Mouse (Mus musculus): ENCODE measurements around the gene Pdzd7. TPM values are rescaled to one million over a fixed set of nuclear protein-coding genes. Genes with fewer than 3 reads are reported as not detected.

Pdzd7 gene
- polyA plus RNA-seq, 1 experiment from 2014 or later = 0.42 TPM

DNA sequence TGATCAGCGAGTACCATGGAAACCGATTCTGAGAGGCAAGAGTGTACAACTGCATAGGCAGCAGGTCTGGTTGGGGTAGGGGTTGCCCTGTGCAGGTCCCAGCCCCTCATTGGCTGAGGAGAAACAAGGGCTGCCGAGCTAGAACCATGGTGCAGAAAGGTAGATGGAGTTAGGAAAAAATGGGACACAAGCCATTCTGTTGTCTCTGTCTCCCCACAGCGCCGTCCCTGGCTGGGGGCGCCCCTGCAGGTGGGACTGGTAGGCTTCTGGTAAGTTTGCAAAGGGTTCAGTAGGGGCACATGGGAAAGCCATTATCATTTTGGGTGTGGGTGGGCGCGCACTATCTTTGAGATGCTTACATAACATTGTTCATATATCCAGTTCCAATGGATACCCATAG, 7.9 kb upstream of the Pdzd7 start:
- no peaks in the 10 kb centered on the region for H3K27me3 ChIP-seq (replicated peaks; ENCODE audit: control insufficient read depth, insufficient read depth, low read length)
- no peak overlapping the region for H3K9ac ChIP-seq (ENCODE audit: low read length)
- ATAC-seq (replicated peaks; ENCODE audit: low FRiP score, low TSS enrichment, low read depth) (no peak), DNase-seq (ENCODE audit: low spot score) (no peak)
- H3K9me3 ChIP-seq (ENCODE audit: control insufficient read depth, low read length) = no peaks in the 10 kb centered on the region
- 87% methylated on average over 8 of the region's 8 CpGs for WGBS
- no peak overlapping the region for H3K4me2 ChIP-seq (ENCODE audit: low read length)
- H3K27ac ChIP-seq (ENCODE audit: low read depth) = no peak overlapping the region
- no peak overlapping the region for H3K4me3 ChIP-seq (ENCODE audit: low read depth, low read length)
- peaks cover 21% of the 10 kb centered on the region for H3K4me1 ChIP-seq (replicated peaks; ENCODE audit: control insufficient read depth, insufficient read depth, low read length)
- H3K36me3 ChIP-seq (ENCODE audit: control insufficient read depth, insufficient read depth, low read length) = peaks cover 28% of the 10 kb centered on the region

DNA sequence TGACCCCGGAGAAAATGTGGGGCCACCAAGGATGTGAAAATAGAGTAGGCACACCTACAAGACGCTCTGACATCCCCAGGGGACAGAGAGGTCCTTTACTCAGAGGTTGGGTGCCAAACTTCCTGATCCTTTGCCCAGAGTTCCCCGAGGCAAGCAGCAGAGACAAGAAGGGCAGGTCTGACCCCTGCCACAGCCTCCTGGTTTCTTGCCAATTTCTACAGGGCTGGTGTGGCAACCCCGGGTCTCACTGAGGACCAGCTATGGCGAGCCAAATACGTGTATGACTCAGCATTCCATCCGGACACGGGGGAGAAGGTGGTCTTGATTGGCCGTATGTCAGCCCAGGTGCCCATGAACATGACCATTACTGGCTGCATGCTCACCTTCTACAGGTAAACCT, 4.0 kb upstream of the Pdzd7 start:
- H3K9ac ChIP-seq (ENCODE audit: low read length) = no peak overlapping the region

DNA sequence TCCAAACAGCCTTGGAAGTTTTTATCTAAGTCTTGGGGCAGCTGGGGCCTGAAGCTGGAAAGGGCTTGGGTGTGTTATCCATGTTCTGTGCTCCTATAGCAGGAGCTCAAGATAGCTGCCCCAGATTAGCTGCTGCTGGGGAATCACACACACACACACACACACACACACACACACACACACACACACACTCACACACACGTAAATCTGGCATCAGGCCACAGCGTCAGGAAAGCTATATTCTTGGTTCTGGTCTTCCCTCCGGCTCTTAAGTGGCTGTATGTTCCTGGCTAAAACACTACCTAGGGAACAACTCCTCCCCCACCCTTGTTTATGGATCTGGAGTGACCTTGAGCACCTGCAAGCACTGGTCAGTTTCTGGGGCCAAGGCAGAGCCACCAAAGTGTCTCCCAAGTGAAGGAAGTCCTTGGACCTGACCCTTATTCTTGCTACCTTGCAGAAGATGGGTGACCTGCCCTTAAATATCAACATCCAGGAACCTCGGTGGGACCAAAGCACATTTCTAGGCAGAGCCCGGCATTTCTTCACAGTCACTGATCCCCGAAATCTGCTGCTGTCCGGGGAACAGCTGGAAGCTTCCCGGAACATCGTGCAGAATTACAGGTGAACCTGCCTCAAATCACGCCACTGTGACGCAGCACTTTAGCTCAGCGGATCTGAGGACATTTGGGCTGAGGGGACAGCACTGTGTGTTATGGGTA, 3.3 kb upstream of the Pdzd7 start:
- DNase-seq (ENCODE audit: low spot score) = no peak
- Histone ChIP-seq H3K4me2 (ENCODE audit: low read length) (peak overlapping the region; percentile 92), H3K9ac (ENCODE audit: low read length) (peak overlapping the region; percentile 50), H3K36me3 (ENCODE audit: control insufficient read depth, insufficient read depth, low read length) (peaks cover 21% of the 10 kb centered on the region), H3K27me3 (replicated peaks; ENCODE audit: control insufficient read depth, insufficient read depth, low read length) (peaks cover 23% of the 10 kb centered on the region), H3K27ac (ENCODE audit: low read depth) (peak overlapping the region; percentile 84), H3K4me3 (ENCODE audit: low read depth, low read length) (peak overlapping the region; percentile 57), H3K9me3 (ENCODE audit: control insufficient read depth, low read length) (no peaks in the 10 kb centered on the region), H3K4me1 (replicated peaks; ENCODE audit: control insufficient read depth, insufficient read depth, low read length) (peaks cover 17% of the 10 kb centered on the region)
- WGBS = 74% methylated on average over 12 of the region's 12 CpGs
- ATAC-seq (replicated peaks; ENCODE audit: low FRiP score, low TSS enrichment, low read depth) = no peak

More for the DNA sequence above, 4.0 kb upstream of the Pdzd7 start:
- Histone ChIP-seq H3K27me3 (replicated peaks; ENCODE audit: control insufficient read depth, insufficient read depth, low read length) (peaks cover 17% of the 10 kb centered on the region), H3K36me3 (ENCODE audit: control insufficient read depth, insufficient read depth, low read length) (peaks cover 23% of the 10 kb centered on the region), H3K4me1 (replicated peaks; ENCODE audit: control insufficient read depth, insufficient read depth, low read length) (peaks cover 17% of the 10 kb centered on the region), H3K4me2 (ENCODE audit: low read length) (no peak overlapping the region), H3K27ac (ENCODE audit: low read depth) (no peak overlapping the region), H3K4me3 (ENCODE audit: low read depth, low read length) (no peak overlapping the region), H3K9me3 (ENCODE audit: control insufficient read depth, low read length) (no peaks in the 10 kb centered on the region)
- ATAC-seq (replicated peaks; ENCODE audit: low FRiP score, low TSS enrichment, low read depth) = no peak
- 76% methylated on average over 9 of the region's 9 CpGs for WGBS
- DNase-seq (ENCODE audit: low spot score) = no peak

DNA sequence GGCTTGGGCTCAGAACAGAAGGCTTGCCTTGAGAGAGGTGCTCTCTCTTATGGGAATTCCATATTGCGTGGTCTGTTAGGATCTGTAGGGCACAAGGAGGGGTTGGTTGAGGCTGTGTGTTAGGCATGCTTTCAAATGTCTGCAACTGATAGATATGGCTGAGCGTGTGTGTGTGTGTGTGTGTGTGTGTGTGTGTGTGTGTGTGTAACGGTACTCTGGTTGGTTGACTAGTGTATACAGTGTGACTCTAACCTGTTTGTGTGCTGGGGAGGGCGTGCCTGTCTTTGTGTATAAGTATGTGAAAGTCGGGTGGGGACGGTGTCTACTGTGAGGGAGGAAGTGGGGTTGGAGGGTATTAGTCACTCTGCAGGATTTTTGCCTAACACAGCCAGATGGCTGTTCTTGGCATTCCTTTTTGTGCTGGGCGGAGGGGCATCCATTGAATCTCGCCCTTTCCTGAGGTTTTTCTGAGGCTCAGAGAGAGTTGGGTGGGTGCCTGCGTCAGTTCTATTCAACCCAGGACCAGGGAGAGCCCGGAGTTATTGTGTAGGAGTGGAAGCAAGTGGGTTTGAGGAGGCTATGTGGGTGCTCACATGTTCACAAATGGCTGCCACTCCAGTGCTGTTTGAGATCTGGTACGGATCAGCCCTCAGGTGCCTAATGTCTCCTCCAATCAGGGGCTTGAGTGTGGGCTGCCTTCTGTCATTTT, 2.6 kb upstream of the Pdzd7 start:
- Histone ChIP-seq H3K27me3 (replicated peaks; ENCODE audit: control insufficient read depth, insufficient read depth, low read length) (peaks cover 23% of the 10 kb centered on the region), H3K9ac (ENCODE audit: low read length) (peak overlapping the region; percentile 50), H3K4me1 (replicated peaks; ENCODE audit: control insufficient read depth, insufficient read depth, low read length) (peaks cover 17% of the 10 kb centered on the region), H3K36me3 (ENCODE audit: control insufficient read depth, insufficient read depth, low read length) (peaks cover 20% of the 10 kb centered on the region), H3K4me2 (ENCODE audit: low read length) (peak overlapping the region; percentile 92), H3K4me3 (ENCODE audit: low read depth, low read length) (peak overlapping the region; percentile 57), H3K9me3 (ENCODE audit: control insufficient read depth, low read length) (no peaks in the 10 kb centered on the region), H3K27ac (ENCODE audit: low read depth) (peak overlapping the region; percentile 84)
- 23% methylated on average over 11 of the region's 11 CpGs for WGBS
- ATAC-seq (replicated peaks; ENCODE audit: low FRiP score, low TSS enrichment, low read depth) (peak; percentile 53), DNase-seq (ENCODE audit: low spot score) (no peak)

DNA sequence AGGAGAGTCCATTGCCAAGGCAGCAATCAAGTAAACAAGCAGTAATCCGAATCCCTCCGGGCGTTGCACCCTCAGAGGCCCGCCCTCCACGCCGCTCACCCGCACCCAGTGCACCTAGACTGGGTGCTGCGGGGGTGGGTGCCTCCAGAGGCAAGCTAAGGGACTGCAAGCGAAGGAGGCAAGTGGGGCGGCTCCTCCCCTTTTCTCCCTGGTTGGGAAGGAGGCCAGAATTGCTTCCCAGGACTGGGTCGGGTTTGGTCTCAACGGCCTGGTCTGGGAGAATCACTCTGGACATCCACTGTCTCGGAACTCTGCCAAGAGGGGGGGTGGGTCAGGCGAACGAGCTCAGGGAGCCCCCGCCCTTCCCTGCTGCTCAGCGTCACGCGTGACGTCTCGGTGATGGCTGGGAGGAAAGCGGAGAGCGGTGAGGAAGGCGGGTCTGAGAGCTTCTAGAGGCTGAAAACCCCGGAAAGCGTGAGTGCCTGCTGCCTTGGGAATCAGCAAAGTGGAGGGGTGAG, 2.0 kb upstream of the Pdzd7 start, which contains the start of gene Sfxn3:
Gene Sfxn3 (plus strand): TSS at position 87 of the 518 bp plus-strand sequence.
- peaks cover 23% of the 10 kb centered on the region for H3K27me3 ChIP-seq (replicated peaks; ENCODE audit: control insufficient read depth, insufficient read depth, low read length)
- peak within 1 kb of the TSS; percentile 57 for H3K4me3 ChIP-seq (ENCODE audit: low read depth, low read length)
- H3K27ac ChIP-seq (ENCODE audit: low read depth) = peak within 1 kb of the TSS; percentile 84
- peak within 1 kb of the TSS; percentile 92 for H3K4me2 ChIP-seq (ENCODE audit: low read length)
- H3K4me1 ChIP-seq (replicated peaks; ENCODE audit: control insufficient read depth, insufficient read depth, low read length) = peaks cover 17% of the 10 kb centered on the region
- no peaks in the 10 kb centered on the region for H3K9me3 ChIP-seq (ENCODE audit: control insufficient read depth, low read length)
- H3K36me3 ChIP-seq (ENCODE audit: control insufficient read depth, insufficient read depth, low read length) = peaks cover 14% of the 10 kb centered on the region
- ATAC-seq (replicated peaks; ENCODE audit: low FRiP score, low TSS enrichment, low read depth) = peak; percentile 79
- under 1% methylated on average over 26 of the region's 26 CpGs for WGBS
- peak within 1 kb of the TSS; percentile 50 for H3K9ac ChIP-seq (ENCODE audit: low read length)
- peak; percentile 95 for DNase-seq (ENCODE audit: low spot score)

DNA sequence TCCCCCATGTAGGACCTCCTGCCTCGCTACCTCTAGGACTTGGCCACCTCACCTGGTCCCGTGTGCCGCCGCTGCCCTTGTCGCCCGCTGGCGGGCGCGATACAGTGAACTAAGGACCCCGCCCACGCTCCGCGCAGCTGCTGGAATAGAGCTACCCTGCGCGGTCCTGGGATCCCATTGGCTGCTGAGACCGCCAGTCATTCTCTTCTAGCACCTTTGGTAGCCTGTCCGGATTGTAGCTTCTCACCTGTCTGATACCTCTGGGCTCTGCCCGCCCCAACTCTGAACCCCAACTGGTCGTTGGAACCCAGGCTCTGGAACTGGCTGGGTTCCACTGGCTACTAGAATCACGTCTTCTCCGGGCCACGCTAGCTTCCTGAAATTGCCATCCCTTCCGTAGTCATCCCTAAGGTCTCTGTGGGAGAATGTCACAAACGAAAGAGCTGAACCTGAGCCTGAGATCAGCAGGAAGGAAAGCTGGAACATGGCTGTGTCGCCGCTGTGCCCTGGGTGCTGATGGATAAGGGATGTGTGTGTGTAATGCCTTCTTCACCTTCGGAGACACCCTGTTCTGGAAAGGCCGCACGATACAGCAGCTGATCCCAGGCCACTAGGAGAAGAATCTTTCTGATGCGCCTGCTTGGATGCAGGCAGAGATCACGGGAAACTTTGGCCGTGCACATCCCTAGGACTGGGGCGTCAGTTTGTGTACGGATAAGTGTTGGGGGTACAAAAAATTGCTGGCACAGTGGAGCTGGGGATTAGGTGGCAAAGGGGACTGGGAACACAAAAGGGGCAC, 1.2 kb upstream of the Pdzd7 start:
- Histone ChIP-seq H3K27me3 (replicated peaks; ENCODE audit: control insufficient read depth, insufficient read depth, low read length) (peaks cover 23% of the 10 kb centered on the region), H3K9me3 (ENCODE audit: control insufficient read depth, low read length) (no peaks in the 10 kb centered on the region), H3K9ac (ENCODE audit: low read length) (peak overlapping the region; percentile 50), H3K4me1 (replicated peaks; ENCODE audit: control insufficient read depth, insufficient read depth, low read length) (peaks cover 17% of the 10 kb centered on the region), H3K36me3 (ENCODE audit: control insufficient read depth, insufficient read depth, low read length) (peaks cover 7% of the 10 kb centered on the region; the same call in 1 of the 2 replicates), H3K4me3 (ENCODE audit: low read depth, low read length) (peak overlapping the region; percentile 57), H3K4me2 (ENCODE audit: low read length) (peak overlapping the region; percentile 92), H3K27ac (ENCODE audit: low read depth) (peak overlapping the region; percentile 84)
- DNase-seq (ENCODE audit: low spot score) (peak; percentile 88), ATAC-seq (replicated peaks; ENCODE audit: low FRiP score, low TSS enrichment, low read depth) (peak; percentile 54)
- 2% methylated on average over 34 of the region's 34 CpGs for WGBS

DNA sequence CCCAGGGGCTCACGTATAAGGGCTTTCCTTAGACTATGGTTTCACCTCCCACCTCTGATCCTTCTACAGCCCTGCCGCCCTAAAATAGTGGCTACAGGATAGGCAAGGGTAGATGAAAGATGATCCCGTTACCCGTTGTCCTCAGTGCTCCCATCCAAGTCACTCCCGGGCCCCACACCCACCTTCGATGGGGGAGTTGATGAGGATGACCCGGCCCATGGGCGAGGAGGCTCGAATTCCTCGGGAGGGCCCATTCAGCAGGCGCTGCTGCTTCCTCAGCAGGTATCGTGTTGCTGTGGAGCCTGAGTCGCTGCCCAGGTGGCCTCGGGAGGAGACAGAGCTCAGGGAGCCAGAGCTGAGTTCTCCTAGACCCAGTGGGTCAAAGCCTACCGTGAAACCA, 281 bp downstream of the Pdzd7 start:
- no peak overlapping the region for H3K4me2 ChIP-seq (ENCODE audit: low read length)
- ATAC-seq (replicated peaks; ENCODE audit: low FRiP score, low TSS enrichment, low read depth) = no peak
- peaks cover 17% of the 10 kb centered on the region for H3K4me1 ChIP-seq (replicated peaks; ENCODE audit: control insufficient read depth, insufficient read depth, low read length)

DNA sequence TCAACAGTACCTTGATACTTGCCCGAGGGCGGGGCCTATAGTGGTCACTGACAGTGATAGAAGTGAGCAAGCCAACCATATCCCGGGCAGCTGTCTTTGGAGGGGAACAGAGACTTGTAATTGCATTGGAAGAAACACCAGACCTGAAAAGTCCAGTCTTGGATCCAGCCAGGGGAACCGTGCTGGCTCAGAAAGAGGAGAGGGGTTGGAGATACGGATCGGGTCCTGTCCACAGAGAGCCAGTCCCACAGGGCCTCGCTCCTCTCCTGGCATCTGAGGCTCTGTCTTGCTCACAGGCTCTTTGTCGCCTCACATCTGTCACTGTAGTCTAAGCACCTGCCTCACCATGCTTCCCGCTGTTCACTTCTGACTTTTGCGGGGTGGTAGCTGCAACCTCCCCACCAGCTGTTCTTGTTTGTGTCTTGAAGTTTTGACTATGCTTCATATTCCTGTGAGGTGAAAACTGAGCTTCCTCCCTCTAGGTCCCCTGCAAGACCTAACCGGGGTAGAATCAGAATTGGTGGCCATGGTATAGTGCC, 1.1 kb downstream of the Pdzd7 start:
- H3K4me2 ChIP-seq (ENCODE audit: low read length) = no peak overlapping the region
- no peak overlapping the region for H3K4me3 ChIP-seq (ENCODE audit: low read depth, low read length)
- H3K27me3 ChIP-seq (replicated peaks; ENCODE audit: control insufficient read depth, insufficient read depth, low read length) = peaks cover 33% of the 10 kb centered on the region
- no peak overlapping the region for H3K27ac ChIP-seq (ENCODE audit: low read depth)
- no peaks in the 10 kb centered on the region for H3K9me3 ChIP-seq (ENCODE audit: control insufficient read depth, low read length)
- H3K36me3 ChIP-seq (ENCODE audit: control insufficient read depth, insufficient read depth, low read length) = no peaks in the 10 kb centered on the region
- H3K9ac ChIP-seq (ENCODE audit: low read length) = no peak overlapping the region
- DNase-seq (ENCODE audit: low spot score) (no peak), ATAC-seq (replicated peaks; ENCODE audit: low FRiP score, low TSS enrichment, low read depth) (no peak)
- 62% methylated on average over 11 of the region's 11 CpGs for WGBS
- peaks cover 17% of the 10 kb centered on the region for H3K4me1 ChIP-seq (replicated peaks; ENCODE audit: control insufficient read depth, insufficient read depth, low read length)

More for the DNA sequence above, 281 bp downstream of the Pdzd7 start:
- Histone ChIP-seq H3K27ac (ENCODE audit: low read depth) (no peak overlapping the region), H3K9me3 (ENCODE audit: control insufficient read depth, low read length) (no peaks in the 10 kb centered on the region), H3K9ac (ENCODE audit: low read length) (no peak overlapping the region), H3K36me3 (ENCODE audit: control insufficient read depth, insufficient read depth, low read length) (no peaks in the 10 kb centered on the region), H3K27me3 (replicated peaks; ENCODE audit: control insufficient read depth, insufficient read depth, low read length) (peaks cover 27% of the 10 kb centered on the region), H3K4me3 (ENCODE audit: low read depth, low read length) (no peak overlapping the region)
- no peak for DNase-seq (ENCODE audit: low spot score)
- 38% methylated on average over 15 of the region's 15 CpGs for WGBS
